Mouse (Mus musculus) thymus, postnatal 25 days (tissue): ENCODE measurements at regions not wholly inside any gene's neighbourhood (a gene's known extent, or its start where the extent isn't known, plus 50 kb on each side); places are given as distances from the start of the nearest gene placed in this dataset.

Source experiments
- DNase-seq: peaks from one replicate; pipeline ENCODE4 v3.0.0; 2022

DNA sequence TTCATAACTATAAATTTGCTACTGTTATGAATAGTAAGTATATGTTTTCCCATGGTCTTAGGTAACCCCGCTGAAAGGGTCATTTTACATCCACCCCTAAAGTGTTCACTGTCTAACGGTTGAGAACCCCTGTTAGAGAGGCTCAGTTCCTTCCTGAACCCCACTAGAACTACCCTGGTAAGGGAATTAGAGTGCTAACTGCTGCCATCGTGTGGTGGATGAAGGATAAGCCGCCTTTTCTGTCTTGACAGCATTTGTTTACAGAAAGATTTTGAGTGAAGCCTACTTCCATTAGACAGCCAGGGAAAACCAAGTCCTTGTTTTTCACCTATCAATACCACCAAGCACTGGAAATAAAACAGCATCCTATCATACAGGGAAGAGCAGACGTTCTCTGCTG, 90.3 kb upstream of the Tbx22 start:
- DNase-seq, result peak; percentile 3
